9 mouse cellular contexts compared by ENCODE assay signal in genomic region chr4:35065075-35065838, GRCm38 (mm10).
DNase-seq lines count a peak whose midpoint lies in the region; ATAC-seq lines count a peak whose summit lies in the region.
"Had no signal": no experiment of that assay in that cellular context is flagged by ENCODE, and none has a peak within 500 bp of the region (broad histone marks: within the 10 kb centered on the region; RNA-seq: fewer than 3 reads in every experiment).

No protein-coding gene starts in this region.

- no peaks in the 10 kb centered on the region for H3K4me1 ChIP-seq in hindbrain, embryonic 11.5 days (replicated peaks; ENCODE audit: control insufficient read depth, insufficient read depth, low read length)
- H3K4me1 ChIP-seq in hindbrain, embryonic 10.5 days (replicated peaks), result peaks cover 22% of the 10 kb centered on the region
- peaks cover 21% of the 10 kb centered on the region for H3K4me1 ChIP-seq in intestine, embryonic 15.5 days (replicated peaks)
- H3K4me1 ChIP-seq in midbrain, embryonic 14.5 days (ENCODE audit: control insufficient read depth, insufficient read depth, low read length), result peaks cover 7% of the 10 kb centered on the region; the same call in 1 of the 2 replicates

- no peaks in the 10 kb centered on the region for H3K9me3 ChIP-seq in hindbrain, embryonic 11.5 days (ENCODE audit: control insufficient read depth, low read length)
- H3K9me3 ChIP-seq in hindbrain, embryonic 10.5 days, result no peaks in the 10 kb centered on the region
- H3K9me3 ChIP-seq in intestine, embryonic 15.5 days, result no peaks in the 10 kb centered on the region
- no peaks in the 10 kb centered on the region for H3K9me3 ChIP-seq in midbrain, embryonic 14.5 days (ENCODE audit: control insufficient read depth, low read length)
- H3K9me3 ChIP-seq: G1E had no signal

- no peaks in the 10 kb centered on the region for H3K27me3 ChIP-seq in hindbrain, embryonic 11.5 days (ENCODE audit: control insufficient read depth, insufficient read depth, low read length)
- H3K27me3 ChIP-seq in hindbrain, embryonic 10.5 days (ENCODE audit: insufficient read depth, poor library complexity, severe bottlenecking), result no peaks in the 10 kb centered on the region
- no peaks in the 10 kb centered on the region for H3K27me3 ChIP-seq in intestine, embryonic 15.5 days (replicated peaks)
- H3K27me3 ChIP-seq in midbrain, embryonic 14.5 days (ENCODE audit: control insufficient read depth, insufficient read depth, low read length), result no peaks in the 10 kb centered on the region

- H3K36me3 ChIP-seq in hindbrain, embryonic 11.5 days (ENCODE audit: control insufficient read depth, insufficient read depth, low read length), result no peaks in the 10 kb centered on the region
- H3K36me3 ChIP-seq in hindbrain, embryonic 10.5 days, result no peaks in the 10 kb centered on the region
- H3K36me3 ChIP-seq in intestine, embryonic 15.5 days, result no peaks in the 10 kb centered on the region
- H3K36me3 ChIP-seq in midbrain, embryonic 14.5 days (ENCODE audit: control insufficient read depth, insufficient read depth, low read length), result no peaks in the 10 kb centered on the region
- H3K36me3 ChIP-seq: G1E had no signal

- no peak overlapping the region for H3K4me3 ChIP-seq in hindbrain, embryonic 11.5 days (ENCODE audit: low read depth, low read length)
- no peak overlapping the region for H3K4me3 ChIP-seq in hindbrain, embryonic 10.5 days
- H3K4me3 ChIP-seq in intestine, embryonic 15.5 days (replicated peaks), result no peak overlapping the region
- no peak overlapping the region for H3K4me3 ChIP-seq in midbrain, embryonic 14.5 days (replicated peaks; ENCODE audit: low read depth, low read length)

- no peak overlapping the region for H3K4me2 ChIP-seq in hindbrain, embryonic 11.5 days (replicated peaks; ENCODE audit: low read depth, low read length)
- H3K4me2 ChIP-seq in intestine, embryonic 15.5 days (replicated peaks), result no peak overlapping the region
- no peak overlapping the region for H3K4me2 ChIP-seq in midbrain, embryonic 14.5 days (ENCODE audit: low read length)

- WGBS in hindbrain, embryonic 11.5 days, result 48% methylated on average over 15 of the region's 15 CpGs
- WGBS in hindbrain, embryonic 10.5 days, result 52% methylated on average over 15 of the region's 15 CpGs
- 39% methylated on average over 15 of the region's 15 CpGs for WGBS in intestine, embryonic 15.5 days
- WGBS in midbrain, embryonic 14.5 days, result 50% methylated on average over 15 of the region's 15 CpGs

- ATAC-seq in hindbrain, embryonic 11.5 days (ENCODE audit: low FRiP score), result peak; percentile 59; the same call in 1 of the 2 replicates
- peak; percentile 61 for ATAC-seq in intestine, embryonic 15.5 days
- peak; percentile 53; the same call in 1 of the 2 replicates for ATAC-seq in midbrain, embryonic 14.5 days (ENCODE audit: low FRiP score, low TSS enrichment)

- no peak overlapping the region for H3K9ac ChIP-seq in hindbrain, embryonic 11.5 days (ENCODE audit: low read depth, low read length)
- no peak overlapping the region for H3K9ac ChIP-seq in intestine, embryonic 15.5 days
- no peak overlapping the region for H3K9ac ChIP-seq in midbrain, embryonic 14.5 days (replicated peaks; ENCODE audit: low read length)

- H3K27ac ChIP-seq in hindbrain, embryonic 11.5 days (ENCODE audit: low read depth, low read length), result no peak overlapping the region
- no peak overlapping the region for H3K27ac ChIP-seq in hindbrain, embryonic 10.5 days
- no peak overlapping the region for H3K27ac ChIP-seq in intestine, embryonic 15.5 days
- H3K27ac ChIP-seq in midbrain, embryonic 14.5 days (replicated peaks; ENCODE audit: low read depth, low read length), result no peak overlapping the region; the same call in 1 of the 2 replicates

- no peak for DNase-seq in hindbrain, embryonic 11.5 days (ENCODE audit: low spot score)
- DNase-seq in hindbrain, embryonic 10.5 days (ENCODE audit: low spot score), result no peak
- peak; percentile 29 for DNase-seq in embryo, embryonic 11 days
- DNase-seq in midbrain, embryonic 14.5 days, result peak; percentile 23
- no peak for DNase-seq in urinary bladder, postnatal 36 days (ENCODE audit: low spot score in 2 of 2)
- DNase-seq in adrenal gland, adult 18-20 months (ENCODE audit: low spot score in 2 of 2), result no peak
- no peak for DNase-seq in thymus, postnatal 36 days

Comparison
In these comparisons a context has a peak if more than half of its experiments do, and no peak if none do; other contexts are left out.
1. DNase-seq: peak in embryo, embryonic 11 days (single experiment) and midbrain, embryonic 14.5 days (single experiment); none in hindbrain, embryonic 11.5 days (single experiment), hindbrain, embryonic 10.5 days (single experiment), urinary bladder, postnatal 36 days (0 of 2), adrenal gland, adult 18-20 months (0 of 2) and thymus, postnatal 36 days (0 of 2).
2. Peak in every context shown above with its lines, with median percentiles within 50 percentile points of each other: ATAC-seq.